Mouse (Mus musculus): Measurements from ENCODE around the gene Tmem11.

Tmem11 gene

GRCm38 (mm10) chr11:60828903-60829302, 50.2 kb downstream of the Tmem11 start:
- no peak for DNase-seq (ENCODE audit: low read depth, low spot score)

GRCm38 (mm10) chr11:60827241-60827945, 51.7 kb downstream of the Tmem11 start:
- DNase-seq (ENCODE audit: low read depth, low spot score): no peak

GRCm38 (mm10) chr11:60826700-60827099, 52.4 kb downstream of the Tmem11 start:
- DNase-seq (ENCODE audit: low read depth, low spot score): no peak

- no peak for DNase-seq (ENCODE audit: low read depth, low spot score)
Observed at GRCm38 (mm10) chr11:60825191-60825590, 53.9 kb downstream of the Tmem11 start.

- DNase-seq (ENCODE audit: low read depth, low spot score): no peak
Observed at GRCm38 (mm10) chr11:60823771-60824170, 55.3 kb downstream of the Tmem11 start.

GRCm38 (mm10) chr11:60816398-60816797, 62.7 kb downstream of the Tmem11 start:
- DNase-seq (ENCODE audit: low read depth, low spot score): no peak
